Mouse (Mus musculus): ENCODE results near the gene Bbs9.
"Not testable (repeated sequence)": the region's sequence is repeated elsewhere in the genome, so short reads cannot be mapped to it uniquely, and the experiment has no call there.

Bbs9 gene

GRCm38 (mm10) chr9:22475424-22475868, at the start of gene Bbs9:
Bbs9 (plus strand) TSS chr9:22475715.
- peak; percentile 81 for DNase-seq (ENCODE audit: low read depth, low spot score)

GRCm38 (mm10) chr9:22428028-22428665, 47.4 kb upstream of the Bbs9 start:
- no peak for DNase-seq (ENCODE audit: low read depth, low spot score)

- DNase-seq (ENCODE audit: low read depth, low spot score) = no peak
Observed at GRCm38 (mm10) chr9:22428666-22429410, 46.7 kb upstream of the Bbs9 start.

GRCm38 (mm10) chr9:22429533-22430241, 45.8 kb upstream of the Bbs9 start:
- DNase-seq (ENCODE audit: low read depth, low spot score) = no peak

GRCm38 (mm10) chr9:22430315-22430840, 45.1 kb upstream of the Bbs9 start:
- DNase-seq (ENCODE audit: low read depth, low spot score) = no peak

- DNase-seq (ENCODE audit: low read depth, low spot score) = no peak
Observed at GRCm38 (mm10) chr9:22433221-22433620, 42.3 kb upstream of the Bbs9 start.

GRCm38 (mm10) chr9:22434101-22434500, 41.4 kb upstream of the Bbs9 start:
- no peak for DNase-seq (ENCODE audit: low read depth, low spot score)

- no peak for DNase-seq (ENCODE audit: low read depth, low spot score)
Observed at GRCm38 (mm10) chr9:22438826-22439225, 36.7 kb upstream of the Bbs9 start.

- no peak for DNase-seq (ENCODE audit: low read depth, low spot score)
Observed at GRCm38 (mm10) chr9:22443157-22443556, 32.4 kb upstream of the Bbs9 start.

- DNase-seq (ENCODE audit: low read depth, low spot score) = no peak
Observed at GRCm38 (mm10) chr9:22445123-22445522, 30.4 kb upstream of the Bbs9 start.

- no peak for DNase-seq (ENCODE audit: low read depth, low spot score)
Observed at GRCm38 (mm10) chr9:22447213-22447612, 28.3 kb upstream of the Bbs9 start.

GRCm38 (mm10) chr9:22448420-22448819, 27.1 kb upstream of the Bbs9 start:
- DNase-seq (ENCODE audit: low read depth, low spot score) = no peak

GRCm38 (mm10) chr9:22449209-22449608, 26.3 kb upstream of the Bbs9 start:
- DNase-seq (ENCODE audit: low read depth, low spot score) = no peak

GRCm38 (mm10) chr9:22452697-22453096, 22.8 kb upstream of the Bbs9 start:
- no peak for DNase-seq (ENCODE audit: low read depth, low spot score)

- DNase-seq (ENCODE audit: low read depth, low spot score) = no peak
Observed at GRCm38 (mm10) chr9:22453501-22453924, 22.0 kb upstream of the Bbs9 start.

- DNase-seq (ENCODE audit: low read depth, low spot score) = not testable (repeated sequence)
Observed at GRCm38 (mm10) chr9:22453990-22454389, 21.5 kb upstream of the Bbs9 start, which contains the start of gene Gm17545. Gm17545 (plus strand) TSS chr9:22454290.

GRCm38 (mm10) chr9:22455041-22455440, 20.5 kb upstream of the Bbs9 start:
- no peak for DNase-seq (ENCODE audit: low read depth, low spot score)

- DNase-seq (ENCODE audit: low read depth, low spot score) = no peak
Observed at GRCm38 (mm10) chr9:22457142-22457835, 18.2 kb upstream of the Bbs9 start.

GRCm38 (mm10) chr9:22461946-22462345, 13.6 kb upstream of the Bbs9 start:
- no peak for DNase-seq (ENCODE audit: low read depth, low spot score)

GRCm38 (mm10) chr9:22466212-22466611, 9.3 kb upstream of the Bbs9 start:
- no peak for DNase-seq (ENCODE audit: low read depth, low spot score)

- peak; percentile 13 for DNase-seq (ENCODE audit: low read depth, low spot score)
Observed at GRCm38 (mm10) chr9:22467371-22468169, 7.9 kb upstream of the Bbs9 start.
